Mouse (Mus musculus): ENCODE measurements at regions not wholly inside any gene's neighbourhood (a gene's known extent, or its start where the extent isn't known, plus 50 kb on each side); places are given as distances from the start of the nearest gene placed in this dataset.
"Not testable (repeated sequence)": the region's sequence is repeated elsewhere in the genome, so short reads cannot be mapped to it uniquely, and the experiment has no call there.

DNA sequence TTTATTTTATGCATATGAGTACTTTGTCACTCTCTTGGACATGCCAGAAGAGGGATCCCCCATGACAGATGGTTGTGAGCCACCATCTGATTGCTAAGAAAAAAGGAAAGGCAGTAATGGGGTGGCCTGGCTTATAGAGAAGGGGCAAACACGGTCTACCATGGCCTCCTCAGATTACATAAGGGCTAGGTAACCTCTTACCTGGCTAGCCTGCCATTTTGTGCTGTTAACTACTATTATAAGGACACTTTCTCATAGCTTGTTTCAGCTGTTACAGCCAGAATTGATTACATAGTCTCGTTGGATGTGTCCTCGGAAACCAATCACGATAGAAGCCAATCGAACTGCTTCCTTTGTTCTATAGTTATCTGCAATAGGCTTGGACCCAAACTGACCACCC lies 60.9 kb upstream of the Gm14496 start:
- intact Hi-C loops (cut with DNase I), result no loop called here
- DNase-seq, result no peak

DNA sequence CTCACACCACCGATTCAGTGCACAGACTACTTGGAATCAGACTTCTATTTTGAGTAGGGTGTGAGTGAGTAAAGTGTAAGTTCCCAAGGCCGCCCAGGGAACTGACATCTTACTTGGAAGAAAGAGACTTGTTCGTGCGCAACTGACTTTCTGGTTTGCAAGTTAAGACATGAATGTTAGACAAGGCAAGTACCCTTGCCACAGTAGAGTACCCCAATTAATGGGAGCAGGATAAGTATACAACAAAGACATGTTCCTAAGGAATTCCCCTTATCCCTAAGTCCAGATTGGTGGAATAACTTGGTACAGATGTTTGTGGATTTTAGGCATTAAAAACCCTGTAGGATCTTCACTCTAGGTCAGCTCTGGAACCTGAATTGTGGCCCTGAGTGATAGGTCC lies 60.4 kb upstream of the Gm14496 start:
- intact Hi-C loops (cut with DNase I), result not testable (repeated sequence)

DNA sequence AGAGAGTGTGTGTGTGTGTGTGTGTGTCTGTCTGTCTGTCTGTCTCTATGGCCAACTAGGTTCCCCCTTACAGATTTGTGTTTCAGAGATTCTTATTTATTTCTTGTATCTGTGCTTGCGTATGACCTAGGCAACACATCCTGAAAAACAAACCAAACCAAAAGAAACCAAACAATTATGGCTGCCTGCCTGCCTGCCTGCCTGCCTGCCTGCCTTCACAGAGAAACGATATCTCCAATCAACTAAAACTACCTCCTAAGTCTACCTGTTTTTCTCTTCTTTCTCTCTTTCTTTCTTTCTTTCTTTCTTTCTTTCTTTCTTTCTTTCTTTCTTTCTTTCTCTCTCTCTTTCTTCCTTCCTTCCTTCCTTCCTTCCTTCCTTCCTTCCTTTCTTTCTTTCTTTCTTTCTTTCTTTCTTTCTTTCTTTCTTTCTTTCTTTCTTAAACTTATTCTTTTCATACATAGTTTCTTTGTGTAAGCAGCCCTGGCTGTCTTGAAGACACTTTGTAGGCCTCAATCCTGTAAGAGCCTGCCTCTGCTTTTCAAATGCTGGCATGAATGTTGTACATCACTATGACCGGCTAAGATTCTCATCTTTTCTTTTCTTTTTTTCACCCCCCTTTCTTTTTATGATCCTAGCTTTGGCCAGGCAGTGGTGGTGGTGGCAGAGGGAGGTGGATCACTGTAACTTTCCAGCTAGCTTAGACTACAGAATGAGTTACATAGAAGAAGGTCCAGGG lies 59.7 kb upstream of the Gm14496 start:
- DNase-seq, result peak; percentile 50 to 54
- intact Hi-C loops (cut with DNase I), result not testable (repeated sequence)

More for the DNA sequence above, 60.4 kb upstream of the Gm14496 start:
- DNase-seq, result not testable (repeated sequence)

DNA sequence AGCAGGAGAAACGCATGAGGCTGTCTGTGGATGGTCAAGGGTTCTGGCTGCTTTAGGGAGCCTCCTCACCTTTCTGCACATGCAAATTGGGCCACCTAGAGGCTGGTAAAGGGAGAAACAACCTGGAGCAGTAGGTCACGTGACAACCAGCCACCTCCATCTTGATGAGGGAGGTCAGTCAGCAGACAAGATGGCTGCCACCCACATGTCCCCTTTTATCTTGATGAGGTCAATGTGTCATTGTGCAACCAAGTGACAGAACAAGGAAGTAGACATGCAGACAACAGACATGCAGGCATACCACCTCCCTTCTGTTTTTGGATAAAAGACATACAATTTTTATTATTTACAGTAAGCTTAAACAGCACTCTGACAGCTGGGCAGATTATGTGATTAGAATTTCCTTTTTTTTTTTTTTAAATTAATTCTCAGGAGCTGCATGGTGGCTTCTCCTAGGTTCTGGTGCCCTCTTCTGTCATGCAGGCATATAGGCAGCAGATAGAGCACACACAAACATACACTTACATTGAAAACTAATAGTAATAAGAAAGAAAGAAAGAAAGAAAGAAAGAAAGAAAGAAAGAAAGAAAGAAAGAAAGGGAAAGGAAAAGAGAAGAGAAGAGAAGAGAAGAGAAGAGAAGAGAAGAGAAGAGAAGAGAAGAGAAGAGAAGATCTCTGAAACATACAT lies 58.9 kb upstream of the Gm14496 start:
- DNase-seq, result no peak
- intact Hi-C loops (cut with DNase I), result no loop called here
